Mouse (Mus musculus) left cerebral cortex, postnatal 36 days (tissue): Measurements from ENCODE around the gene C1galt1c1. TPM values are rescaled to one million over a fixed set of nuclear protein-coding genes. Genes with fewer than 3 reads are reported as not detected.

Experiments
- total RNA-seq, 2 experiments: library from RNA; stranded (reverse); gene quantifications; 2 replicates each; pipeline ENCODE4 v1.2.3; 2021

Gene C1galt1c1
- total RNA-seq, 2 experiments from 2014 or later: 20.9 to 25.7 TPM

Other genes with a start within 250 kb of the C1galt1c1 start
- 10 to 100 TPM; 67.1 to 75.9 TPM for gene Lamp2, start 178.6 kb downstream of the C1galt1c1 start, total RNA-seq
- gene Cul4b, start 58.9 kb downstream of the C1galt1c1 start, total RNA-seq: 10 to 100 TPM; 32.8 to 37.6 TPM
- gene Mcts1, start 34.5 kb downstream of the C1galt1c1 start, total RNA-seq: 10 to 100 TPM; 67.3 to 82.1 TPM
- not detected for gene 6030498E09Rik, start 137.6 kb upstream of the C1galt1c1 start, total RNA-seq